Mouse (Mus musculus) heart, embryonic 15.5 days (tissue): Measurements from ENCODE around the gene Dohh. TPM values are rescaled to one million over a fixed set of nuclear protein-coding genes. Genes with fewer than 3 reads are reported as not detected.
A peak's percentile ranks its signal among the peaks of the same experiment; 100 is the strongest.

Experiments used
- ATAC-seq: fragments of 200-750 bp; cut with Nextera tagmentation; replicated peaks from 2 replicates; pipeline ENCODE4 v1.8.0; 2017; ENCODE audit warnings: low read depth, moderate TSS enrichment; ENCODE audit not compliant: insufficient number of reproducible peaks, insufficient read depth, low FRiP score
- H3K27ac ChIP-seq: fragments of 300-500 bp; sonication (generic); 2 replicates; pipeline ENCODE4 v1.5.1; 2015; ENCODE audit warnings: mild to moderate bottlenecking, inconsistent platforms
- H3K27me3 ChIP-seq: fragments of 300-500 bp; sonication (generic); 2 replicates; pipeline ENCODE4 v1.6.1; 2015; ENCODE audit warnings: inconsistent platforms
- H3K36me3 ChIP-seq: fragments of 300-500 bp; sonication (generic); 2 replicates; pipeline ENCODE4 v1.6.1; 2015; ENCODE audit warnings: mild to moderate bottlenecking, inconsistent platforms
- H3K4me1 ChIP-seq: fragments of 300-500 bp; sonication (generic); replicated peaks from 2 replicates; pipeline ENCODE4 v1.6.1; 2015; ENCODE audit warnings: inconsistent platforms
- H3K4me2 ChIP-seq: fragments of 300-500 bp; sonication (generic); 2 replicates; pipeline ENCODE4 v1.6.1; 2015; ENCODE audit warnings: inconsistent platforms, mild to moderate bottlenecking, moderate library complexity
- H3K4me3 ChIP-seq: fragments of 300-500 bp; sonication (generic); 2 replicates; pipeline ENCODE4 v1.5.1; 2015; ENCODE audit warnings: mild to moderate bottlenecking, inconsistent platforms
- H3K9ac ChIP-seq: fragments of 300-500 bp; sonication (generic); 2 replicates; pipeline ENCODE4 v1.6.1; 2015; ENCODE audit warnings: mild to moderate bottlenecking, inconsistent platforms
- H3K9me3 ChIP-seq: fragments of 300-500 bp; sonication (generic); replicated peaks from 2 replicates; pipeline ENCODE4 v1.6.1; 2016; ENCODE audit warnings: inconsistent platforms
- WGBS: fragments of 180-500 bp; shearing (Covaris S2); methylation state at CpG from one replicate; pipeline ENCODE4 v1.1.7; 2015; ENCODE audit warnings: mixed read lengths; 5-methylcytosine and 5-hydroxymethylcytosine counted together
- polyA plus RNA-seq: library from polyadenylated mRNA; unstranded; fragments of >200 nt; fragmentation: Nextera tagmentation; extraction: Ambion mirVana; gene quantifications from 2 replicates; pipeline ENCODE4 v1.2.1, GENCODE M21; 2015

Dohh gene
- polyA plus RNA-seq, 1 experiment from 2014 or later: 65.2 TPM

- H3K4me1 ChIP-seq: peaks cover 40% of the 10 kb centered on the region
- no peaks in the 10 kb centered on the region for H3K9me3 ChIP-seq
- no peak overlapping the region for H3K9ac ChIP-seq
- no peak overlapping the region for H3K27ac ChIP-seq
- no peak overlapping the region for H3K4me3 ChIP-seq
- H3K36me3 ChIP-seq: peaks cover 51% of the 10 kb centered on the region
- 65% methylated on average over 22 of the region's 22 CpGs for WGBS
- H3K27me3 ChIP-seq: no peaks in the 10 kb centered on the region
- H3K4me2 ChIP-seq: no peak overlapping the region
- ATAC-seq: no peak
These were observed 16.4 kb downstream of the Dohh start for GRCm38 (mm10) chr10:81400371-81401204.

- WGBS: 46% methylated on average over 10 of the region's 10 CpGs
- H3K9ac ChIP-seq: no peak overlapping the region
- no peak overlapping the region for H3K4me3 ChIP-seq
- no peak for ATAC-seq
- H3K27me3 ChIP-seq: no peaks in the 10 kb centered on the region
- H3K4me2 ChIP-seq: 0 out of 2 replicates have a peak overlapping the region, but pooled peaks have one; percentile 41
- no peaks in the 10 kb centered on the region for H3K9me3 ChIP-seq
- H3K36me3 ChIP-seq: peaks cover 57% of the 10 kb centered on the region
- H3K27ac ChIP-seq: peak overlapping the region; percentile 90
- peaks cover 45% of the 10 kb centered on the region for H3K4me1 ChIP-seq
These were observed 16.9 kb downstream of the Dohh start for GRCm38 (mm10) chr10:81401205-81401520.

GRCm38 (mm10) chr10:81401521-81402226 lies 17.4 kb downstream of the Dohh start:
- H3K4me1 ChIP-seq: peaks cover 50% of the 10 kb centered on the region
- peaks cover 57% of the 10 kb centered on the region for H3K36me3 ChIP-seq

GRCm38 (mm10) chr10:81402227-81402765 lies 18.1 kb downstream of the Dohh start:
- peak overlapping the region; percentile 41 for H3K4me2 ChIP-seq
- H3K4me3 ChIP-seq: peak overlapping the region; percentile 17; the same call in 1 of the 2 replicates
- ATAC-seq: no peak; the same call in 1 of the 2 replicates
- H3K36me3 ChIP-seq: peaks cover 56% of the 10 kb centered on the region
- peaks cover 56% of the 10 kb centered on the region for H3K4me1 ChIP-seq
- peak overlapping the region; percentile 40 for H3K9ac ChIP-seq
- no peaks in the 10 kb centered on the region for H3K27me3 ChIP-seq
- H3K27ac ChIP-seq: peak overlapping the region; percentile 90
- H3K9me3 ChIP-seq: no peaks in the 10 kb centered on the region
- WGBS: 22% methylated on average over 7 of the region's 7 CpGs

More at GRCm38 (mm10) chr10:81401521-81402226, 17.4 kb downstream of the Dohh start:
- peak overlapping the region; percentile 41 for H3K4me2 ChIP-seq
- no peaks in the 10 kb centered on the region for H3K27me3 ChIP-seq
- peak overlapping the region; percentile 90 for H3K27ac ChIP-seq
- peak; percentile 77 for ATAC-seq
- 14% methylated on average over 18 of the region's 18 CpGs for WGBS
- no peaks in the 10 kb centered on the region for H3K9me3 ChIP-seq
- peak overlapping the region; percentile 40 for H3K9ac ChIP-seq
- H3K4me3 ChIP-seq: peak overlapping the region; percentile 17; the same call in 1 of the 2 replicates

GRCm38 (mm10) chr10:81403511-81403910 lies 19.3 kb downstream of the Dohh start:
- no peaks in the 10 kb centered on the region for H3K9me3 ChIP-seq
- no peak overlapping the region for H3K4me3 ChIP-seq
- no peak overlapping the region for H3K4me2 ChIP-seq
- 73% methylated on average over 10 of the region's 10 CpGs for WGBS
- H3K27ac ChIP-seq: peak overlapping the region; percentile 90
- no peak for ATAC-seq
- H3K9ac ChIP-seq: no peak overlapping the region
- H3K36me3 ChIP-seq: peaks cover 45% of the 10 kb centered on the region
- peaks cover 66% of the 10 kb centered on the region for H3K4me1 ChIP-seq
- H3K27me3 ChIP-seq: no peaks in the 10 kb centered on the region

GRCm38 (mm10) chr10:81404082-81404481 lies 19.9 kb downstream of the Dohh start:
- no peak overlapping the region for H3K4me3 ChIP-seq
- H3K4me1 ChIP-seq: peaks cover 72% of the 10 kb centered on the region
- WGBS: 38% methylated on average over 9 of the region's 9 CpGs
- no peak for ATAC-seq
- no peak overlapping the region for H3K9ac ChIP-seq
- H3K4me2 ChIP-seq: no peak overlapping the region
- H3K27me3 ChIP-seq: no peaks in the 10 kb centered on the region
- no peaks in the 10 kb centered on the region for H3K9me3 ChIP-seq
- H3K27ac ChIP-seq: no peak overlapping the region
- peaks cover 41% of the 10 kb centered on the region for H3K36me3 ChIP-seq

- no peak overlapping the region for H3K27ac ChIP-seq
These were observed 20.5 kb downstream of the Dohh start for GRCm38 (mm10) chr10:81404720-81405119.

GRCm38 (mm10) chr10:81405588-81406201 lies 21.5 kb downstream of the Dohh start:
- Histone ChIP-seq H3K9me3 (no peaks in the 10 kb centered on the region), H3K27me3 (no peaks in the 10 kb centered on the region), H3K36me3 (peaks cover 25% of the 10 kb centered on the region), H3K4me2 (no peak overlapping the region), H3K4me1 (peaks cover 88% of the 10 kb centered on the region), H3K9ac (no peak overlapping the region), H3K27ac (peak overlapping the region; percentile 25; the same call in 1 of the 2 replicates), H3K4me3 (no peak overlapping the region)
- no peak for ATAC-seq
- 46% methylated on average over 13 of the region's 13 CpGs for WGBS

More at GRCm38 (mm10) chr10:81404720-81405119, 20.5 kb downstream of the Dohh start:
- Histone ChIP-seq H3K9me3 (no peaks in the 10 kb centered on the region), H3K4me1 (peaks cover 78% of the 10 kb centered on the region), H3K27me3 (no peaks in the 10 kb centered on the region), H3K36me3 (peaks cover 35% of the 10 kb centered on the region), H3K4me3 (no peak overlapping the region), H3K9ac (no peak overlapping the region), H3K4me2 (no peak overlapping the region)
- no peak for ATAC-seq
- WGBS: 65% methylated on average over 18 of the region's 18 CpGs

- H3K27me3 ChIP-seq: no peaks in the 10 kb centered on the region
- peak overlapping the region; percentile 31 for H3K4me3 ChIP-seq
- 32% methylated on average over 24 of the region's 24 CpGs for WGBS
- no peaks in the 10 kb centered on the region for H3K9me3 ChIP-seq
- no peak for ATAC-seq
- peak overlapping the region; percentile 5; the same call in 1 of the 2 replicates for H3K9ac ChIP-seq
- peaks cover 22% of the 10 kb centered on the region for H3K36me3 ChIP-seq
- peak overlapping the region; percentile 98 for H3K27ac ChIP-seq
- H3K4me2 ChIP-seq: peak overlapping the region; percentile 51
- H3K4me1 ChIP-seq: peaks cover 88% of the 10 kb centered on the region
These were observed 22.5 kb downstream of the Dohh start for GRCm38 (mm10) chr10:81406504-81407440.
